Mouse (Mus musculus) myocyte (in vitro differentiated cells): ENCODE results near the gene Nfkbid.

Source experiments
- E2F4 ChIP-seq: IDR thresholded peaks from one replicate; pipeline ENCODE4 v1.6.1; 2011; ENCODE audit warnings: mild to moderate bottlenecking, control low read depth, moderate library complexity; ENCODE audit not compliant: insufficient read depth
- MYOD1 ChIP-seq, 3 experiments: IDR thresholded peaks; one replicate each; pipeline ENCODE4 v1.6.1; 2011; ENCODE audit warnings: control low read depth in 2 of 3, low read depth in 2 of 3, mild to moderate bottlenecking in 2 of 3, moderate library complexity in 1 of 3; ENCODE audit not compliant: insufficient read length in 2 of 3, control insufficient read depth in 1 of 3
- MYOG ChIP-seq, 3 experiments: IDR thresholded peaks; one replicate each; pipeline ENCODE4 v1.6.1; 2011; ENCODE audit warnings: control low read depth in 2 of 3, low read depth in 2 of 3, mild to moderate bottlenecking in 2 of 3; ENCODE audit not compliant: insufficient read length in 2 of 3, control insufficient read depth in 1 of 3, insufficient read depth in 1 of 3
- POLR2A ChIP-seq: IDR thresholded peaks from one replicate; pipeline ENCODE4 v1.6.1; 2011; ENCODE audit warnings: low read depth, mild to moderate bottlenecking, control low read depth, moderate library complexity; ENCODE audit not compliant: insufficient read length
- POLR2AphosphoS2 ChIP-seq: IDR thresholded peaks from one replicate; pipeline ENCODE4 v1.6.1; 2011; ENCODE audit warnings: low read depth, control low read depth; ENCODE audit not compliant: insufficient read length
- TCF12 ChIP-seq: IDR thresholded peaks from one replicate; pipeline ENCODE4 v1.6.1; 2011; ENCODE audit warnings: mild to moderate bottlenecking, control low read depth; ENCODE audit not compliant: poor library complexity, insufficient read depth, severe bottlenecking
- USF1 ChIP-seq: IDR thresholded peaks from one replicate; pipeline ENCODE4 v1.6.1; 2011; ENCODE audit warnings: low read depth, mild to moderate bottlenecking, control low read depth, moderate library complexity

DNA sequence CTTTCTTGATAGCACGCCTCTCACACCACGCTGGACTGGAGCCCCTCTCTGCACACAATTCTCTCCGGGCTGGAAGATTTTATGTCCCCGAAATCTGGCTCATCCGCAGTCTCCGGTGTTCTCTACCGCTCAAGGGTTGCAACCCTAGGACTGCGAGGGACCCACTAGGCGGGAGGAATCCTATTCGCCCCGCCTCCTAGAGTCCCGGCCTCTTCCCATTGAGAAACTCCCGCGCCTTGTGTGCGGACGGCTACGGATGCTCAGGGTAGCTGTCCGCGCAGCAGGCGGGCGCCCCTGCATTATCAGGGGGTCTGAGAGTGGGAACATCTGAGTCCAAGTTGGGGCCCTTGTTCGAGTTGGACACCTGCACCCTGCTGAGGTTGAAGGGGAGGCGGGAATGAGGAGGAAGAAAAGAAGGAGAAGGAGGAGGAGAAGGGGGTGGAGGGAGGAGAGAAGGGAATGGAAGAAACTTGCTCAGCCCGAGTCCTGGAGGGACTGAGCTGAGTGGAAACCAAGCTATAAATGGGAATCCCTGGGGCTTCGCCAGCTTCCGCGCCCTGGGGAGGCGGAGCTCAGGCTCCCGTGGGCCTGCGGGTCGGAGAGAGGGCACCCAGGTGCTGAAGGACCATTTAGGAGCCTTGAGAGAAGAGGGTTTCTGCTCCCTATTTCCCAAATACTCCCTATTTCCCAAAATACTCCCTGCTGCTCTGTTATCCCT lies 35.5 kb downstream of the Nfkbid start:
- TF ChIP-seq E2F4, result no peak
- TF ChIP-seq POLR2A, result no peak
- TF ChIP-seq TCF12, result no peak
- no peak for TF ChIP-seq MYOG (IDR thresholded peaks at IDR 0.05; ENCODE audit: control insufficient read depth in 1 of 3, insufficient read depth in 1 of 3, insufficient read length in 2 of 3, low read depth in 2 of 3)
- TF ChIP-seq USF1, result no peak
- no peak for TF ChIP-seq POLR2AphosphoS2
- no peak for TF ChIP-seq MYOD1 (IDR thresholded peaks at IDR 0.05; ENCODE audit: control insufficient read depth in 1 of 3, insufficient read length in 2 of 3, low read depth in 2 of 3)
